Mouse (Mus musculus): ENCODE data around the gene Eloa. TPM values are rescaled to one million over a fixed set of nuclear protein-coding genes. Genes with fewer than 3 reads are reported as not detected.

The Eloa gene
- polyA plus RNA-seq, 1 experiment from 2014 or later, result 29.7 TPM

DNA sequence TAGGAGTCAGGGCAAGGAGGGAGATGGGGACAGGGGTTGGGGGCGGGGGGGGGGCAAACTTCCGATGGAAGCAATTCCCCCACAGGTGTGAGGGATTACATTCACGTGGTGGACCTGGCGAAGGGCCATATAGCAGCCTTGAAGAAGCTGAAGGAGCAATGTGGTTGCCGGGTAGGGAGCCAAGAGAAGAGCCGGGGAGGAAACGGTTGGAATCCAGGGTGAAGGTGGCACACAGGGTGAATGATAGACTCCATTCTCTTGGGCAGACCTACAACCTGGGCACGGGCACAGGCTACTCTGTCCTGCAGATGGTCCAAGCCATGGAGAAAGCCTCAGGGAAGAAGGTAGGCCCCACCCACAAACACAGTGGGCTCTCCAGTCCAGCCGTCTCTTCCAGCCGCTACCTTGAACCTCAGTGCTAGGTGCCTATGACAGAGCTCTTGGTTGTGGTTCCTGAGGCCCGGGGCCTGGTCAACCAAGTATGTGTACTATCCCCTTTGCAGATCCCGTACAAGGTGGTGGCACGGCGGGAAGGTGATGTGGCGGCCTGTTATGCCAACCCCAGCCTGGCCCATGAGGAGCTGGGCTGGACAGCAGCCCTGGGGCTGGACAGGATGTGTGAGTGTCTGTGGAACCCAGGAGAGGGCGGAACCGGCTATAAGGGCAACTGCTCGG is 54.3 kb downstream of the Eloa start:
- Histone ChIP-seq H3K4me2 (ENCODE audit: low read depth, low read length) (no peak overlapping the region), H3K36me3 (ENCODE audit: control insufficient read depth, insufficient read depth, low read length) (peaks cover 31% of the 10 kb centered on the region), H3K4me1 (ENCODE audit: control insufficient read depth, insufficient read depth, low read length) (peaks cover 21% of the 10 kb centered on the region), H3K9me3 (ENCODE audit: control insufficient read depth, low read length) (no peaks in the 10 kb centered on the region), H3K27me3 (ENCODE audit: control insufficient read depth, insufficient read depth, low read length) (no peaks in the 10 kb centered on the region), H3K27ac (ENCODE audit: low read depth, low read length) (no peak overlapping the region), H3K9ac (replicated peaks; ENCODE audit: low read depth, low read length) (no peak overlapping the region), H3K4me3 (ENCODE audit: low read depth, low read length) (no peak overlapping the region)
- WGBS, result 94% methylated on average over 18 of the region's 18 CpGs
- no peak for ATAC-seq (ENCODE audit: low read depth)

DNA sequence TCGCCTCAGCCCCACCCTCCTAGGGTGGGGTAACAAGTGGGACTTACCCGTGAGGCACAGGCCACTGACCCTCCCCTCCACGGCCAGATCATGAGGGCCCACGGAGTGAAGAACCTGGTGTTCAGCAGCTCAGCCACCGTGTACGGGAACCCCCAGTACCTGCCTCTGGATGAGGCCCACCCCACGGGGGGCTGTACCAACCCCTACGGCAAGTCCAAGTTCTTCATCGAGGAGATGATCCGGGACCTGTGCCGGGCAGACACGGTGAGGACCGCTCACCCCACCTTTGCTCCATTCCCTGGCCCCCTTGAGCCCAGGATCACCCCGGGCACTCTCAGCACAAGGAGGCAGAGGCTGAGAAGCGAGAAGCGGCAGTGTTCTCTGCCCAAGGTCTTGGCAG is 55.3 kb downstream of the Eloa start:
- H3K4me1 ChIP-seq (ENCODE audit: control insufficient read depth, insufficient read depth, low read length), result peaks cover 15% of the 10 kb centered on the region
- no peak overlapping the region for H3K4me3 ChIP-seq (ENCODE audit: low read depth, low read length)
- H3K27me3 ChIP-seq (ENCODE audit: control insufficient read depth, insufficient read depth, low read length), result no peaks in the 10 kb centered on the region
- ATAC-seq (ENCODE audit: low read depth), result no peak
- H3K4me2 ChIP-seq (ENCODE audit: low read depth, low read length), result no peak overlapping the region
- H3K36me3 ChIP-seq (ENCODE audit: control insufficient read depth, insufficient read depth, low read length), result peaks cover 35% of the 10 kb centered on the region
- no peak overlapping the region for H3K27ac ChIP-seq (ENCODE audit: low read depth, low read length)
- WGBS, result 92% methylated on average over 16 of the region's 16 CpGs
- H3K9me3 ChIP-seq (ENCODE audit: control insufficient read depth, low read length), result no peaks in the 10 kb centered on the region
- no peak overlapping the region for H3K9ac ChIP-seq (replicated peaks; ENCODE audit: low read depth, low read length)

- no peak overlapping the region for H3K27ac ChIP-seq (ENCODE audit: low read depth, low read length)
- WGBS, result 89% methylated on average over 9 of the region's 9 CpGs
- H3K9me3 ChIP-seq (ENCODE audit: control insufficient read depth, low read length), result no peaks in the 10 kb centered on the region
- no peak overlapping the region for H3K9ac ChIP-seq (replicated peaks; ENCODE audit: low read depth, low read length)
- no peak overlapping the region; the same call in 1 of the 2 replicates for H3K4me3 ChIP-seq (ENCODE audit: low read depth, low read length)
- peaks cover 37% of the 10 kb centered on the region for H3K36me3 ChIP-seq (ENCODE audit: control insufficient read depth, insufficient read depth, low read length)
- ATAC-seq (ENCODE audit: low read depth), result no peak
- no peaks in the 10 kb centered on the region for H3K27me3 ChIP-seq (ENCODE audit: control insufficient read depth, insufficient read depth, low read length)
- peaks cover 14% of the 10 kb centered on the region; the same call in 1 of the 2 replicates for H3K4me1 ChIP-seq (ENCODE audit: control insufficient read depth, insufficient read depth, low read length)
- no peak overlapping the region for H3K4me2 ChIP-seq (ENCODE audit: low read depth, low read length)
Measured at GRCm38 (mm10) chr4:135965113-135965512, 56.5 kb downstream of the Eloa start.

GRCm38 (mm10) chr4:135964426-135964825 is 57.1 kb downstream of the Eloa start:
- no peak for ATAC-seq (ENCODE audit: low read depth)
- H3K9ac ChIP-seq (replicated peaks; ENCODE audit: low read depth, low read length), result peak overlapping the region; percentile 80
- peaks cover 14% of the 10 kb centered on the region; the same call in 1 of the 2 replicates for H3K4me1 ChIP-seq (ENCODE audit: control insufficient read depth, insufficient read depth, low read length)
- WGBS, result 4% methylated on average over 12 of the region's 12 CpGs
- H3K4me3 ChIP-seq (ENCODE audit: low read depth, low read length), result peak overlapping the region; percentile 49
- H3K27ac ChIP-seq (ENCODE audit: low read depth, low read length), result no peak overlapping the region
- no peaks in the 10 kb centered on the region for H3K9me3 ChIP-seq (ENCODE audit: control insufficient read depth, low read length)
- no peaks in the 10 kb centered on the region for H3K27me3 ChIP-seq (ENCODE audit: control insufficient read depth, insufficient read depth, low read length)
- peaks cover 32% of the 10 kb centered on the region for H3K36me3 ChIP-seq (ENCODE audit: control insufficient read depth, insufficient read depth, low read length)
- H3K4me2 ChIP-seq (ENCODE audit: low read depth, low read length), result peak overlapping the region; percentile 76

GRCm38 (mm10) chr4:135963457-135964193 is 57.9 kb downstream of the Eloa start, which contains the start of gene Gale:
Gale (plus strand) TSS chr4:135963727.
- Histone ChIP-seq H3K36me3 (ENCODE audit: control insufficient read depth, insufficient read depth, low read length) (peaks cover 25% of the 10 kb centered on the region), H3K27me3 (ENCODE audit: control insufficient read depth, insufficient read depth, low read length) (no peaks in the 10 kb centered on the region), H3K4me3 (ENCODE audit: low read depth, low read length) (peak within 1 kb of the TSS; percentile 49), H3K9me3 (ENCODE audit: control insufficient read depth, low read length) (no peaks in the 10 kb centered on the region), H3K27ac (ENCODE audit: low read depth, low read length) (peak within 1 kb of the TSS; percentile 88), H3K4me1 (ENCODE audit: control insufficient read depth, insufficient read depth, low read length) (peaks cover 14% of the 10 kb centered on the region; the same call in 1 of the 2 replicates), H3K9ac (replicated peaks; ENCODE audit: low read depth, low read length) (peak within 1 kb of the TSS; percentile 80), H3K4me2 (ENCODE audit: low read depth, low read length) (peak within 1 kb of the TSS; percentile 76)
- WGBS, result under 1% methylated on average over 56 of the region's 56 CpGs
- peak; percentile 96 for ATAC-seq (ENCODE audit: low read depth)

- H3K27ac ChIP-seq (ENCODE audit: low read depth, low read length), result peak overlapping the region; percentile 88
- WGBS, result 7% methylated on average over 15 of the region's 15 CpGs
- peak overlapping the region; percentile 49 for H3K4me3 ChIP-seq (ENCODE audit: low read depth, low read length)
- no peaks in the 10 kb centered on the region for H3K9me3 ChIP-seq (ENCODE audit: control insufficient read depth, low read length)
- peaks cover 18% of the 10 kb centered on the region; the same call in 1 of the 2 replicates for H3K36me3 ChIP-seq (ENCODE audit: control insufficient read depth, insufficient read depth, low read length)
- 0 out of 2 replicates have a peak, but pooled peaks have one; percentile 5 for ATAC-seq (ENCODE audit: low read depth)
- peak overlapping the region; percentile 80 for H3K9ac ChIP-seq (replicated peaks; ENCODE audit: low read depth, low read length)
- H3K4me2 ChIP-seq (ENCODE audit: low read depth, low read length), result peak overlapping the region; percentile 76
- H3K27me3 ChIP-seq (ENCODE audit: control insufficient read depth, insufficient read depth, low read length), result no peaks in the 10 kb centered on the region
- H3K4me1 ChIP-seq (ENCODE audit: control insufficient read depth, insufficient read depth, low read length), result peaks cover 14% of the 10 kb centered on the region; the same call in 1 of the 2 replicates
Measured at GRCm38 (mm10) chr4:135962946-135963345, 58.6 kb downstream of the Eloa start.

DNA sequence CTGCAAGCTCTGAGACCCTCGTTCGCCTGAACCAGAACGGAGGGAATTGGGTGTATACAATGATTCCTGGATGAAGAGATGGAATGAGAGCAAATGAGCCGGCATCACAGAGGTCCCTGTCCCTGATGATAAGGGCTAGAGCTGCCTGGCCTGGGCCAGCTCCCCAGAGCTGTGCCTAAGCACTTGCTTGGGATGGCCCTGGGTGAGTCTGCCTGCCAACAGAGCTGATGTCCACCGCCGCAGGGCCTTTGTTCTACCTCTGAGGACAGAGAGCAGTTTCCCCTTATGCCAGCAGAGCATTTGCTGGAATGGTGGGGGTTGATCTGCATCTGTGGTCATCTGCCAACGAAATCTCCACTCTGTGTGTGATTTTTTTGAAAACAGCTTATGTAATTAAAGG is 59.4 kb downstream of the Eloa start:
- H3K36me3 ChIP-seq (ENCODE audit: control insufficient read depth, insufficient read depth, low read length), result peaks cover 14% of the 10 kb centered on the region; the same call in 1 of the 2 replicates
- 91% methylated on average over 7 of the region's 7 CpGs for WGBS
- no peak for ATAC-seq (ENCODE audit: low read depth)
- no peaks in the 10 kb centered on the region for H3K9me3 ChIP-seq (ENCODE audit: control insufficient read depth, low read length)
- H3K4me1 ChIP-seq (ENCODE audit: control insufficient read depth, insufficient read depth, low read length), result peaks cover 14% of the 10 kb centered on the region; the same call in 1 of the 2 replicates
- no peak overlapping the region for H3K27ac ChIP-seq (ENCODE audit: low read depth, low read length)
- no peak overlapping the region for H3K9ac ChIP-seq (replicated peaks; ENCODE audit: low read depth, low read length)
- H3K4me2 ChIP-seq (ENCODE audit: low read depth, low read length), result no peak overlapping the region
- no peak overlapping the region for H3K4me3 ChIP-seq (ENCODE audit: low read depth, low read length)
- no peaks in the 10 kb centered on the region for H3K27me3 ChIP-seq (ENCODE audit: control insufficient read depth, insufficient read depth, low read length)

GRCm38 (mm10) chr4:135961709-135962108 is 59.9 kb downstream of the Eloa start:
- 93% methylated on average over 5 of the region's 5 CpGs for WGBS
- no peak overlapping the region for H3K27ac ChIP-seq (ENCODE audit: low read depth, low read length)
- H3K9ac ChIP-seq (replicated peaks; ENCODE audit: low read depth, low read length), result no peak overlapping the region
- no peak overlapping the region for H3K4me3 ChIP-seq (ENCODE audit: low read depth, low read length)
- no peak for ATAC-seq (ENCODE audit: low read depth)
- H3K4me1 ChIP-seq (ENCODE audit: control insufficient read depth, insufficient read depth, low read length), result peaks cover 14% of the 10 kb centered on the region; the same call in 1 of the 2 replicates
- H3K27me3 ChIP-seq (ENCODE audit: control insufficient read depth, insufficient read depth, low read length), result no peaks in the 10 kb centered on the region
- no peak overlapping the region for H3K4me2 ChIP-seq (ENCODE audit: low read depth, low read length)
- no peaks in the 10 kb centered on the region for H3K9me3 ChIP-seq (ENCODE audit: control insufficient read depth, low read length)
- H3K36me3 ChIP-seq (ENCODE audit: control insufficient read depth, insufficient read depth, low read length), result peaks cover 10% of the 10 kb centered on the region; the same call in 1 of the 2 replicates

DNA sequence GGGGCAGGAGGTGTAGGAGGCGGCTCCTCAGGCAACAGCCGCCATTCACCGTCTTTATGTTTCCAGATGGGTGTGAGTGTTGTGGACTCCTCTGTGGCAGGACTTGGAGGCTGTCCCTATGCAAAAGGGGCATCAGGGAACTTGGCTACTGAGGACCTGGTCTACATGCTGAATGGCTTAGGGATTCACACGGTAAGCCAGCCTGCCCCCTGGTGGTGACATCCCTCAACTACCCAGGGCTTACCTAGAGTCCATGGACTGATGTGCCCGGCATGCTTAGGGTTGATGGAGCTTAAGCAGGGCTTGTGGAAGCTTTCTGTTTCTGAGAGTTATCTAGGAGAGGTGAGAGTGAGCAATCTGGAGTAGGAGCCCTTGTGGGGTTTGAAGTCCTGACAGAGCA is 60.8 kb downstream of the Eloa start:
- peaks cover 16% of the 10 kb centered on the region; the same call in 1 of the 2 replicates for H3K36me3 ChIP-seq (ENCODE audit: control insufficient read depth, insufficient read depth, low read length)
- 21% methylated on average over 5 of the region's 5 CpGs for WGBS
- H3K27ac ChIP-seq (ENCODE audit: low read depth, low read length), result no peak overlapping the region
- no peaks in the 10 kb centered on the region for H3K9me3 ChIP-seq (ENCODE audit: control insufficient read depth, low read length)
- H3K4me3 ChIP-seq (ENCODE audit: low read depth, low read length), result no peak overlapping the region
- H3K27me3 ChIP-seq (ENCODE audit: control insufficient read depth, insufficient read depth, low read length), result no peaks in the 10 kb centered on the region
- H3K4me2 ChIP-seq (ENCODE audit: low read depth, low read length), result no peak overlapping the region
- no peak for ATAC-seq (ENCODE audit: low read depth)
- no peak overlapping the region for H3K9ac ChIP-seq (replicated peaks; ENCODE audit: low read depth, low read length)
- H3K4me1 ChIP-seq (ENCODE audit: control insufficient read depth, insufficient read depth, low read length), result peaks cover 14% of the 10 kb centered on the region; the same call in 1 of the 2 replicates
